Mouse (Mus musculus) erythroblast, adult 5-6 weeks (primary cell): Measurements from ENCODE around the gene Btg2. TPM values are rescaled to one million over a fixed set of nuclear protein-coding genes. Genes with fewer than 3 reads are reported as not detected.
A peak's percentile ranks its signal among the peaks of the same experiment; 100 is the strongest.

Source experiments
- ATAC-seq: replicated peaks from 2 replicates; pipeline ENCODE4 v1.8.0; 2016; ENCODE audit warnings: moderate number of reproducible peaks, mild to moderate bottlenecking, moderate TSS enrichment, inconsistent platforms; ENCODE audit not compliant: poor library complexity, low FRiP score, severe bottlenecking
- total RNA-seq, 2 experiments: library from RNA; stranded (forward) in 1 of 2; stranded (reverse) in 1 of 2; fragments of 150-400 nt in 1 of 2; fragments of 200-764, 138-1000 nt in 1 of 2; gene quantifications; 2 replicates each; pipeline versions ENCODE4 v1.2.3 to v1.2.4; 2015 to 2017; ENCODE audit warnings: low replicate concordance in 2 of 2

Gene Btg2
- 173 and 183 TPM in 2 replicates for total RNA-seq (2015; ENCODE audit: low replicate concordance)
- total RNA-seq (2017; ENCODE audit: low replicate concordance): 354 and 411 TPM in 2 replicates

- ATAC-seq: peak; percentile 61
Observed at GRCm38 (mm10) chr1:134078802-134079476, at the start of gene Btg2. Btg2 (minus strand) TSS chr1:134079120.

- ATAC-seq: peak; percentile 83
Observed at GRCm38 (mm10) chr1:134122195-134122594, 43.3 kb upstream of the Btg2 start.

- peak; percentile 78 for ATAC-seq
Observed at GRCm38 (mm10) chr1:134120179-134120578, 41.3 kb upstream of the Btg2 start.

- no peak for ATAC-seq
Observed at GRCm38 (mm10) chr1:134117110-134117509, 38.2 kb upstream of the Btg2 start.

- no peak for ATAC-seq
Observed at GRCm38 (mm10) chr1:134115424-134115823, 36.5 kb upstream of the Btg2 start.

GRCm38 (mm10) chr1:134114730-134115129, 35.8 kb upstream of the Btg2 start:
- no peak for ATAC-seq

GRCm38 (mm10) chr1:134114018-134114417, 35.1 kb upstream of the Btg2 start:
- no peak for ATAC-seq

- no peak for ATAC-seq
Observed at GRCm38 (mm10) chr1:134113560-134113959, 34.6 kb upstream of the Btg2 start.

- ATAC-seq: peak; percentile 70
Observed at GRCm38 (mm10) chr1:134110979-134111378, 32.1 kb upstream of the Btg2 start, which contains the start of gene Chit1. Chit1 (plus strand) TSS chr1:134111242.

GRCm38 (mm10) chr1:134110449-134110848, 31.5 kb upstream of the Btg2 start:
- no peak for ATAC-seq

- 0 out of 2 replicates have a peak, but pooled peaks have one; percentile 44 for ATAC-seq
Observed at GRCm38 (mm10) chr1:134110015-134110414, 31.1 kb upstream of the Btg2 start.

GRCm38 (mm10) chr1:134107777-134108176, 28.9 kb upstream of the Btg2 start:
- no peak for ATAC-seq

- peak; percentile 85 for ATAC-seq
Observed at GRCm38 (mm10) chr1:134106719-134107118, 27.8 kb upstream of the Btg2 start.

GRCm38 (mm10) chr1:134105764-134106430, 27.0 kb upstream of the Btg2 start:
- ATAC-seq: no peak

GRCm38 (mm10) chr1:134105043-134105763, 26.3 kb upstream of the Btg2 start:
- no peak for ATAC-seq

- ATAC-seq: no peak
Observed at GRCm38 (mm10) chr1:134103861-134104260, 24.9 kb upstream of the Btg2 start.

- no peak for ATAC-seq
Observed at GRCm38 (mm10) chr1:134101593-134101992, 22.7 kb upstream of the Btg2 start.

- no peak for ATAC-seq
Observed at GRCm38 (mm10) chr1:134100928-134101327, 22.0 kb upstream of the Btg2 start.

- ATAC-seq: no peak
Observed at GRCm38 (mm10) chr1:134100401-134100800, 21.5 kb upstream of the Btg2 start.

- peak; percentile 54 for ATAC-seq
Observed at GRCm38 (mm10) chr1:134099516-134100235, 20.8 kb upstream of the Btg2 start.
